Mouse (Mus musculus): ENCODE results near the gene Polr2a. TPM values are rescaled to one million over a fixed set of nuclear protein-coding genes. Genes with fewer than 3 reads are reported as not detected.

The Polr2a gene
- polyA plus RNA-seq, 1 experiment = 69.5 TPM

DNA sequence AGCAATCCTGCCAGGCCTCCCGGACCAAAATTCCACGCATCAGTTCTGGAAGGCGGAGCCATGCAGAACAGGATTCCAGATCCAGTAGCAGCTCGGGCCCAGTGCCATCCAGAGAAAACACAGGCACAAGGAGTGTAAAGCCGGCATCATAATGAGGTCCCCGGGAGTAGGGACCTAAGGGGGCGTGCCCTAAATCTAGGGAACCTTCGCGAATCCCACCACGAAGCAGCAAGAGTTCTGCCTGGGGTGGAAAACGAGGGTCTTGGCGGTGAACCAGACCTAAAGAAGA lies 46.2 kb upstream of the Polr2a start:
- Histone ChIP-seq H3K4me3 (no peak overlapping the region), H3K27me3 (ENCODE audit: control insufficient read depth, insufficient read depth, insufficient read length) (no peaks in the 10 kb centered on the region), H3K79me2 (ENCODE audit: control insufficient read depth, insufficient read depth) (no peaks in the 10 kb centered on the region), H3K4me2 (ENCODE audit: low read depth) (no peak overlapping the region), H3ac (ENCODE audit: control insufficient read depth, insufficient read length) (no peak overlapping the region), H3K36me3 (ENCODE audit: control insufficient read depth, insufficient read depth) (no peaks in the 10 kb centered on the region)
- TF ChIP-seq TCF12 (IDR thresholded peaks at IDR 0.05; ENCODE audit: insufficient read depth, poor library complexity, severe bottlenecking) (no peak), E2F4 (IDR thresholded peaks at IDR 0.05; ENCODE audit: insufficient read depth) (no peak), MYOD1 (IDR thresholded peaks at IDR 0.05; ENCODE audit: control insufficient read depth in 1 of 3, insufficient read length in 2 of 3, low read depth in 2 of 3) (no peak), CEBPB (IDR thresholded peaks at IDR 0.05; ENCODE audit: insufficient read depth, poor library complexity, severe bottlenecking) (no peak), POLR2A (IDR thresholded peaks at IDR 0.05; ENCODE audit: insufficient read length, low read depth) (no peak), POLR2AphosphoS2 (IDR thresholded peaks at IDR 0.05; ENCODE audit: insufficient read length, low read depth) (no peak), USF1 (IDR thresholded peaks at IDR 0.05; ENCODE audit: low read depth) (no peak), MAX (IDR thresholded peaks at IDR 0.05; ENCODE audit: low read depth) (no peak), MYOG (IDR thresholded peaks at IDR 0.05; ENCODE audit: control insufficient read depth in 1 of 3, insufficient read depth in 1 of 3, insufficient read length in 2 of 3, low read depth in 2 of 3) (no peak), TCF3 (IDR thresholded peaks at IDR 0.05; ENCODE audit: insufficient read length, low read depth) (no peak)

- no peaks in the 10 kb centered on the region for H3K36me3 ChIP-seq (ENCODE audit: control insufficient read depth, insufficient read depth)
- TF ChIP-seq MYOG (IDR thresholded peaks at IDR 0.05; ENCODE audit: control insufficient read depth in 1 of 3, insufficient read depth in 1 of 3, insufficient read length in 2 of 3, low read depth in 2 of 3) = peak in 1 of 3 experiments; percentile 64
- TF ChIP-seq MYOD1 (IDR thresholded peaks at IDR 0.05; ENCODE audit: control insufficient read depth in 1 of 3, insufficient read length in 2 of 3, low read depth in 2 of 3) = peak in 2 of 3 experiments; percentile 1 to 36
- TF ChIP-seq POLR2A (IDR thresholded peaks at IDR 0.05; ENCODE audit: insufficient read length, low read depth) = peak; percentile 50
- TF ChIP-seq SRF (IDR thresholded peaks at IDR 0.05; ENCODE audit: control insufficient read depth, insufficient read length, low read depth) = peak; percentile 40
- no peak for TF ChIP-seq POLR2AphosphoS2 (IDR thresholded peaks at IDR 0.05; ENCODE audit: insufficient read length, low read depth)
- TF ChIP-seq TCF3 (IDR thresholded peaks at IDR 0.05; ENCODE audit: insufficient read length, low read depth) = no peak
- TF ChIP-seq REST (IDR thresholded peaks at IDR 0.05; ENCODE audit: insufficient read depth, insufficient read length) = no peak
- no peak overlapping the region for H3ac ChIP-seq (ENCODE audit: control insufficient read depth, insufficient read length)
- peak overlapping the region; percentile 99 for H3K4me2 ChIP-seq (ENCODE audit: low read depth)
- no peaks in the 10 kb centered on the region for H3K79me2 ChIP-seq (ENCODE audit: control insufficient read depth, insufficient read depth)
- H3K4me3 ChIP-seq = peak overlapping the region; percentile 65
- H3K27me3 ChIP-seq (ENCODE audit: control insufficient read depth, insufficient read depth, insufficient read length) = no peaks in the 10 kb centered on the region
Measured at GRCm38 (mm10) chr11:69803786-69804651, 45.6 kb upstream of the Polr2a start.

DNA sequence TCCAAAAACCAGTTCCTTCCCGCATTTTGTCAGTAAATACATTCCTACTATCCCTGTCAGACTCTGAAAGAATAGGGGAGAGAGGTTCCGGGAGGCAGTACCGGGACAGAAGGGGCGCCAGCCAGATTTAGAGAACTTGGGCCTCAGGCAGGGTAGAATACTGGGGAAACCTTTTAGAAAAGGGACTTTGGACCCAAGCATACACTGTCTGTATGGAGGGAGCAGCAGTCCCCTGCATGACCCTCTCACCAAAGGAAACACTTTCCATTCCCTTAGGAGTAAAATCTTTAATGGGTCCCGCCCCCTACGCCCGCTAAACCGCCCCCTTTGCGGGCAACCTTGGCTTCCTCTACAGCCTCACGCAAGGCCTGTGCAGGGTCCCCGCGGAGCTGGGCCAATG lies 44.9 kb upstream of the Polr2a start:
- Histone ChIP-seq H3K4me2 (ENCODE audit: low read depth) (peak overlapping the region; percentile 99), H3K27me3 (ENCODE audit: control insufficient read depth, insufficient read depth, insufficient read length) (no peaks in the 10 kb centered on the region), H3K36me3 (ENCODE audit: control insufficient read depth, insufficient read depth) (no peaks in the 10 kb centered on the region), H3K4me3 (peak overlapping the region; percentile 65), H3ac (ENCODE audit: control insufficient read depth, insufficient read length) (peak overlapping the region; percentile 3), H3K79me2 (ENCODE audit: control insufficient read depth, insufficient read depth) (no peaks in the 10 kb centered on the region)
- TF ChIP-seq TCF3 (IDR thresholded peaks at IDR 0.05; ENCODE audit: insufficient read length, low read depth) (no peak), USF1 (IDR thresholded peaks at IDR 0.05; ENCODE audit: low read depth) (no peak), MYOG (IDR thresholded peaks at IDR 0.05; ENCODE audit: control insufficient read depth in 1 of 3, insufficient read depth in 1 of 3, insufficient read length in 2 of 3, low read depth in 2 of 3) (no peak), MAX (IDR thresholded peaks at IDR 0.05; ENCODE audit: low read depth) (no peak), SRF (IDR thresholded peaks at IDR 0.05; ENCODE audit: control insufficient read depth, insufficient read length, low read depth) (no peak), POLR2A (IDR thresholded peaks at IDR 0.05; ENCODE audit: insufficient read length, low read depth) (no peak), MYOD1 (IDR thresholded peaks at IDR 0.05; ENCODE audit: control insufficient read depth in 1 of 3, insufficient read length in 2 of 3, low read depth in 2 of 3) (no peak), CEBPB (IDR thresholded peaks at IDR 0.05; ENCODE audit: insufficient read depth, poor library complexity, severe bottlenecking) (no peak), REST (IDR thresholded peaks at IDR 0.05; ENCODE audit: insufficient read depth, insufficient read length) (no peak), POLR2AphosphoS2 (IDR thresholded peaks at IDR 0.05; ENCODE audit: insufficient read length, low read depth) (no peak), TCF12 (IDR thresholded peaks at IDR 0.05; ENCODE audit: insufficient read depth, poor library complexity, severe bottlenecking) (no peak)

- TF ChIP-seq USF1 (IDR thresholded peaks at IDR 0.05; ENCODE audit: low read depth) (no peak), TCF3 (IDR thresholded peaks at IDR 0.05; ENCODE audit: insufficient read length, low read depth) (no peak), MYOD1 (IDR thresholded peaks at IDR 0.05; ENCODE audit: control insufficient read depth in 1 of 3, insufficient read length in 2 of 3, low read depth in 2 of 3) (peak in 1 of 3 experiments; percentile 19), POLR2A (IDR thresholded peaks at IDR 0.05; ENCODE audit: insufficient read length, low read depth) (peak; percentile 86), MAX (IDR thresholded peaks at IDR 0.05; ENCODE audit: low read depth) (no peak), E2F4 (IDR thresholded peaks at IDR 0.05; ENCODE audit: insufficient read depth) (no peak), REST (IDR thresholded peaks at IDR 0.05; ENCODE audit: insufficient read depth, insufficient read length) (no peak), POLR2AphosphoS2 (IDR thresholded peaks at IDR 0.05; ENCODE audit: insufficient read length, low read depth) (peak; percentile 89), TCF12 (IDR thresholded peaks at IDR 0.05; ENCODE audit: insufficient read depth, poor library complexity, severe bottlenecking) (no peak), CEBPB (IDR thresholded peaks at IDR 0.05; ENCODE audit: insufficient read depth, poor library complexity, severe bottlenecking) (no peak), MYOG (IDR thresholded peaks at IDR 0.05; ENCODE audit: control insufficient read depth in 1 of 3, insufficient read depth in 1 of 3, insufficient read length in 2 of 3, low read depth in 2 of 3) (peak in 1 of 3 experiments; percentile 31), SRF (IDR thresholded peaks at IDR 0.05; ENCODE audit: control insufficient read depth, insufficient read length, low read depth) (no peak)
- H3K79me2 ChIP-seq (ENCODE audit: control insufficient read depth, insufficient read depth) = no peaks in the 10 kb centered on the region
- H3K4me2 ChIP-seq (ENCODE audit: low read depth) = peak overlapping the region; percentile 99
- H3K4me3 ChIP-seq = peak overlapping the region; percentile 65
- no peaks in the 10 kb centered on the region for H3K27me3 ChIP-seq (ENCODE audit: control insufficient read depth, insufficient read depth, insufficient read length)
- peak overlapping the region; percentile 3 for H3ac ChIP-seq (ENCODE audit: control insufficient read depth, insufficient read length)
- H3K36me3 ChIP-seq (ENCODE audit: control insufficient read depth, insufficient read depth) = no peaks in the 10 kb centered on the region
Measured at GRCm38 (mm10) chr11:69802648-69803105, 44.2 kb upstream of the Polr2a start.
